Mouse (Mus musculus) olfactory bulb, adult 2 months (tissue): Measurements from ENCODE around the gene Clybl. TPM values are rescaled to one million over a fixed set of nuclear protein-coding genes. Genes with fewer than 3 reads are reported as not detected.

ENCODE experiments used
- H3K27ac ChIP-seq: fragments of 200-500 bp; 2 replicates; pipeline ENCODE4 v1.5.1; 2012; ENCODE audit warnings: low read depth, low read length; ENCODE audit not compliant: insufficient read depth
- H3K4me1 ChIP-seq: fragments of 200-500 bp; 2 replicates; pipeline ENCODE4 v1.6.1; 2012; ENCODE audit warnings: low read length; ENCODE audit not compliant: control insufficient read depth, insufficient read depth
- H3K4me3 ChIP-seq: fragments of 200-500 bp; 2 replicates; pipeline ENCODE4 v1.5.1; 2012; ENCODE audit warnings: mild to moderate bottlenecking, low read depth, low read length, moderate library complexity; ENCODE audit not compliant: insufficient read depth
- CTCF ChIP-seq: fragments of 200-500 bp; IDR thresholded peaks from 2 replicates; pipeline ENCODE4 v1.5.1; 2012; ENCODE audit warnings: low read depth, mild to moderate bottlenecking, low read length, moderate library complexity; ENCODE audit not compliant: insufficient read depth
- POLR2A ChIP-seq: fragments of 200-500 bp; IDR thresholded peaks from 2 replicates; pipeline ENCODE4 v1.6.1; 2012; ENCODE audit warnings: mild to moderate bottlenecking, low read depth, low read length, moderate library complexity; ENCODE audit not compliant: insufficient read depth
- WGBS: fragments of 180-500 bp; shearing (Covaris S2); methylation state at CpG from one replicate; pipeline ENCODE4 v1.1.7; 2018; 5-methylcytosine and 5-hydroxymethylcytosine counted together
- polyA plus RNA-seq: library from polyadenylated mRNA; stranded (reverse); fragments of >200 nt; gene quantifications from 2 replicates; pipeline ENCODE4 v1.2.4, GENCODE M21; 2012; ENCODE audit warnings: low replicate concordance; ENCODE audit not compliant: missing spikeins, insufficient read depth, insufficient read length

The Clybl gene
- polyA plus RNA-seq, 1 experiment = not detected

DNA sequence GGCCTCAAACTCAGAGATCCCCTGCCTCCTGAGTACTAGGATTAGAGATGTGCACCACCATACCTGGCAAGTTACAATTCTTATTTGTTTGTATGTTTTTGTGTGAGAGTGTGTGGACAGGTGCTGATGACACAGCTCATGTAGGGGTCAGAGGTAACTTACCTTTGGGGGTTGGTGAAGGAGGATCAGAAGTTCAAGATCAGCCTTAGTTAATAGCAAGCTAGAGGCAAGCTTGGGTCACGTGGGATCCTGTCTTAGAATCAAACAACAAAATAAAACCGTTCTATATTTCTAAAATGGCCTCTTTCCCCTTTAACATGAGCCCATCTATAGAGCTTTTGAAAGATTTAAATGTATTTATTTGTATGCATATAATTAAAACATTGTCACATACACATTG lies 9.0 kb downstream of the Clybl start:
- 26% methylated on average over 2 of the region's 2 CpGs for WGBS
- no peak for TF ChIP-seq CTCF
- TF ChIP-seq POLR2A = no peak
- Histone ChIP-seq H3K4me1 (no peaks in the 10 kb centered on the region), H3K4me3 (no peak overlapping the region), H3K27ac (no peak overlapping the region)

DNA sequence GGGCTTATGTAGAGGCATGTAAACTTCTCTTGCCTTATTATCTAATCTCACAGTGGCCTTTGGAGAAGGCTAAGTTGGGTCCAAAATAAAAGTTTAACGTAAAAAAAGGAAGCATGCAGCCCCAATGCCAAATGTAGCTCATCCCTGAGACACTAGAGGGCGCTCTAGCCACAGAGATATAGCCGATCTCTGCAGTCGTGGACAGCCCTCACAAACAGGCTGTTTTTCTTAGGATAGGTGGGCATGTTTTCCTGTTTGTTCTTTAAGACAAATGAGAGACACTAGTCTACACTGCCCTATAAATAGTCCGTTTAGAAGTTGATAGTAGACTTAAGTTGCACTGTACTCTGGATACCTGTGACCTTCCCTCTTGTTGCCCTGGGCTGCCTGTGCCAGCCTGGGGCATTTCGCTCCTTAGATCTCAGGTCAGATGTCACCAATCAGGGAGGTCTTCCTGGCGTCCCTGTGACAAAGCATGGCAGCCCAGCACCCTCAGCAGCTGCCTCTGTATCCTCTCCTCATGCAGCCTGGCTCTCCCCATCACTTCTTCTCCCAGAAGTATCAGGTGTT lies 9.5 kb downstream of the Clybl start:
- H3K4me3 ChIP-seq = no peak overlapping the region
- no peak overlapping the region for H3K27ac ChIP-seq
- WGBS = 16% methylated on average over 7 of the region's 7 CpGs
- no peaks in the 10 kb centered on the region for H3K4me1 ChIP-seq
- TF ChIP-seq POLR2A (no peak), CTCF (no peak)

DNA sequence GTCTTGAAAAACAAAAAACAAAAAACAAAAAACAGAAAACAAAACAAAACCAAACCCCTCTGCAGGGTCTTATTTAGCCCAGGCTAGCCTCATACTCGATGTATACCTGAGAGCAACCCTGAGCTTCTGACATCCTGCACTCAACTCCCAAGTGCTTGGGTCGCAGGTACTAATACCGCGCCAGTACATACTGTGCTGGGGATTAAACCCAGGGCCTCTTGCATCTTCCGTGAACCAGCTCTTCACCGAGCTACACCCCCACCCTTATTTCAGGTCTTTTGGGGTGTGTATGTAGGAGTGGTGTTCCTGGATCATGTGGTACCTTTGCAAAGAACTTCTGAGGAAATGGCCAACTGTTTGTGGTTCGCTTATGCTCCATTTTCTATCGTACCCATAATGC lies 13.1 kb downstream of the Clybl start:
- TF ChIP-seq CTCF (no peak), POLR2A (no peak)
- no peak overlapping the region for H3K27ac ChIP-seq
- H3K4me3 ChIP-seq = no peak overlapping the region
- H3K4me1 ChIP-seq = no peaks in the 10 kb centered on the region
- WGBS = 97% methylated on average over 8 of the region's 8 CpGs

DNA sequence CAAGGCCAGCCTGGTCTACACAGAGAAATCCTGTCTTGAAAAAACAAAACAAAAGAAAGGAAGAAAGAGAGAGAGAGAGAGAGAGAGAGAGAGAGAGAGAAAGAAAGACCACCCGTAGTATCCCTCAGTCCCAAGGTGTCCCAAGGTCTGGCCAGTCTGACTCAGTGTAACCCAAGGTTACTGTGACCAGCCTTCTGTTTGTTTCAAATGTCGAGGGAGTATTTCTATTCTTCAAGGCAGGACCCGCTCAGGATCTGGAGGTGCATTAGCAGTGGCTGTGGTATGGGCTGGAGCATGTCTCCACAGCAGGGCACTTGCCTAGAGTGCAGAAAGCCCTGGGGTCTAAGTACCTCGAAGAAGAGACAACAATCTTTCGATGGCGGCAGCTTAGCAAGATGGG lies 15.3 kb downstream of the Clybl start:
- WGBS = 92% methylated on average over 6 of the region's 6 CpGs
- TF ChIP-seq CTCF (no peak), POLR2A (no peak)
- no peak overlapping the region for H3K27ac ChIP-seq
- no peak overlapping the region for H3K4me3 ChIP-seq
- no peaks in the 10 kb centered on the region for H3K4me1 ChIP-seq

DNA sequence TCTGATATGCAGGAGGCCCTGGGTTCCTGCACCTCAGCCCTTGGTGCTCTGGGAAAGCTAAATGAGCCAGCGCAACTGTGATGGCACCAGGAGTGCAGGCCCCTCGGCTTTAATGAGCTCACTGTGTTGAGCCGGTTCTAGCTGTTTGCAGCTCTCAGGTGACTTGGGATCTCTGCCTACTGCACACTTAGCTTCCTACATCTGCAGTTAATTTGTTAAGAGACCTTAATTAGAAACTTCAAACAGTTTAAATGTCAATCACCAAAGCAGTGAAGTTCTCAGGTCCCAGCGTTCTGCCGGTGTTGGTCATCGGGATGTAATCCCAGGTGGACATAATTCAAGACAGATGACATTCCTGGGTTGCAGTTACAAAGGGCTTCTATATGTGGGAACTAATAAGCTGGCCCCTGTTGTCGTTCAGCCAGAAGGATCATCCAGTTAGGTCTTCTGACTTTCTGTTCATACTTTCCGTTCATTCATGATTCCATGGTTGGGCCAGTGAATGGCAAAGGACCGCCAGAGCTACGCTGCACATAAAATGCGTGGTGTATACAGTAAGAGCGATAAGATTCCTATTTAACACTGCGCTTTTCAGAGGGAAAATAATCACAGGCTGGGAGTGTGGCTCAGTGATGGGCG lies 18.9 kb downstream of the Clybl start:
- no peak overlapping the region for H3K4me3 ChIP-seq
- WGBS = 83% methylated on average over 14 of the region's 14 CpGs
- H3K4me1 ChIP-seq = no peaks in the 10 kb centered on the region
- no peak overlapping the region for H3K27ac ChIP-seq
- TF ChIP-seq POLR2A (no peak), CTCF (no peak)

DNA sequence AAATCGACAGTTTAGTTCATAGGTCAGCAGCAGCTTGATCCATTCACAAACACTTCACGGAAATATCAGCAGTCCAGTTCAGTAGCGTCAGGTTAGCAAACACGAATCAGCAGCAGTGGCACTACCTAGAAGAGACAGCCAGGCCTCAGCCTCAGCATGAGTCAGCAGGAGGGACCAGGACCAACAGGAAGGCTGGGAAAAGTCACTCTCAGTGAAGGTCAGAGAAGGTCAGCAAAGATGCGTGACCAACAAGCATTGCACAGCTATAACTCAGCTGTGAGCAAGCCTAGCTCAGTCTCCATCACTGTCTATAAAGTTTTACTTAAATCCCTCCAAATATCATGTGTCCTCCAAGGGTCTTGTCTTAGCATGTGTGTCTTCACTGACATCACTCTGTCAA lies 27.7 kb downstream of the Clybl start:
- 94% methylated on average over 5 of the region's 5 CpGs for WGBS
- no peak for TF ChIP-seq CTCF
- TF ChIP-seq POLR2A = no peak
- no peak overlapping the region for H3K27ac ChIP-seq
- no peak overlapping the region for H3K4me3 ChIP-seq
- H3K4me1 ChIP-seq = no peaks in the 10 kb centered on the region

DNA sequence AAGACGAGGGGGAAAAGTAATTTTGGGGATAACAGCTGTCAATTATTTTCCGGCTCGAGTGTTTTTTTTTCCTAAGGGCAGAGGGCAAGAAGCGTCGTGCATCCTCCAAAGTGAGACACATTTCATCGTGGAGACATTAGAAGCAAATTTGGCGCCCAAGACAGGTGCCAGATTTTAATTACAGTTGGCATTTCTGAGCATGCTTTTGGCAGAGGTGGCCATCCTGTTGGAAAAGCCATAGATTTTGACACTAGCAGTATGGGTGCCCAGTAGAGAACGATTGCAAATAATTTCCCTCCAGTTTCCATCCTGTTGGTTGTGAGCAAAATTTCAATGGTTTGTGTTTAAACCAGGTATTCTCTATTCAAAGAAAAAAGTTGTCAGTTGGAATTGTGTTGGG lies 32.1 kb downstream of the Clybl start:
- no peak overlapping the region for H3K27ac ChIP-seq
- no peaks in the 10 kb centered on the region for H3K4me1 ChIP-seq
- H3K4me3 ChIP-seq = no peak overlapping the region
- no peak for TF ChIP-seq POLR2A
- no peak for TF ChIP-seq CTCF
- 64% methylated on average over 8 of the region's 8 CpGs for WGBS

DNA sequence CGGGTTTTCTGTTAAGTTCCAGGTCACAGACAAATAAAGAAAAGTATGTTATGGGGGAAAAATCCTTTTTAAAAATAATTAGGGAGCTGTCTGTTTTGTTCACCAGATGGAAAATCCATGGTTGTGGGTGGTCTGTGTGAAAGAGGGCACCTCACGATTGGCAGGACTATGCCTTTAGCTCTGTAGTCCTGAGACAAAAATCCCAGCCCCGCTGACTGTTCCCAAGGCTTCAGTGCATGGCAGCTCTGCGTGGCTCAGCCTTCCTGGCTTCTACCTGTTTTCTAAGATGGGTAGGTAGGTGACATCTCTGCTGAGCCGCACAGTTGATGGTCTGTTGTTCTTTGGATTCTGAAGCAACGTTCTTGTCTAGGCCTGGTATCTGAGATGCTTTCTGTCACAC lies 32.6 kb downstream of the Clybl start:
- no peak overlapping the region for H3K4me3 ChIP-seq
- WGBS = 88% methylated on average over 6 of the region's 6 CpGs
- H3K27ac ChIP-seq = no peak overlapping the region
- no peaks in the 10 kb centered on the region for H3K4me1 ChIP-seq
- TF ChIP-seq CTCF (no peak), POLR2A (no peak)

DNA sequence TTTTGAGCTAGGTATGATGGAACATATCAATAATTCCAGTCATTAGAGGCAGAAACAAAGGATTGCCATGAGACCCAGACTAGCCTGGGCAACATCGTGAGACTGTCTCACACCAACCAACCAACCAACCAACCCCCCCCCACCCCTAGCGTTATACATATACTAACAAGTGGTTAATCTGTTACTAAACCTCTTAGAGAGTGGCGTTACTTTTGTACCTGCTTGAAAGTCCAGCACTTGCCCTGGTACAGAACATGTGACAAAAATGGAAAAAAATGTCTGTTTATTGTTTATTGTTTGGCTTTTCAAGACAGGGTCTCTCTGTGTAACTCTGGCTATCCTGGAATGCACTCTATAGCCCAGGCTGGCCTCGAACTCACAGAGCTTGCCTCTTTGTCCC lies 35.7 kb downstream of the Clybl start:
- no peak overlapping the region for H3K4me3 ChIP-seq
- H3K27ac ChIP-seq = no peak overlapping the region
- no peaks in the 10 kb centered on the region for H3K4me1 ChIP-seq
- WGBS = 93% methylated on average over 4 of the region's 4 CpGs
- TF ChIP-seq POLR2A (no peak), CTCF (no peak)

DNA sequence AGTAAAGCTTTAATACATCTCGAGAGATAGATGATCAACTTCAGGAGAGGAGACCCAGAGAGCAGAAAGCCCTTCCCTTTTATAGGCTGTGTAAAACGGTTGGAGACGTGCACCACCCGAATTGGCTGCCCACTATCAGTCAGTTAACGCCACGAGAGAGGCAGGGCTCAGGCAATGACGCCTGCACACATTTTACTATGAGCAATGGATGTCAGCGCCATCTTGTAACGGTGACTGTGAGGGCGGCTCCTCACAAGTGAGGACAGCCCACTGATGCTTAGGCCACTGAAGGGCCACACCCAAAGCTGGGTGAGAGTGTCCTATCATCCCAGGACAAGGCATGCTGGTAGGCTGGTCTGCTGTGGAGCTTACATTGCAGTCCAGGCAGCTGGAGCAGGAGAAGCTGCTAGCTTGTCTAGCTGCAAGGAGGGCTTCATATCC lies 41.5 kb downstream of the Clybl start:
- Histone ChIP-seq H3K4me3 (no peak overlapping the region), H3K4me1 (peaks cover 4% of the 10 kb centered on the region; the same call in 1 of the 2 replicates), H3K27ac (no peak overlapping the region)
- 85% methylated on average over 10 of the region's 10 CpGs for WGBS
- no peak for TF ChIP-seq CTCF
- TF ChIP-seq POLR2A = no peak
